16 mouse cellular contexts compared by ENCODE assay signal in the genomic region with DNA sequence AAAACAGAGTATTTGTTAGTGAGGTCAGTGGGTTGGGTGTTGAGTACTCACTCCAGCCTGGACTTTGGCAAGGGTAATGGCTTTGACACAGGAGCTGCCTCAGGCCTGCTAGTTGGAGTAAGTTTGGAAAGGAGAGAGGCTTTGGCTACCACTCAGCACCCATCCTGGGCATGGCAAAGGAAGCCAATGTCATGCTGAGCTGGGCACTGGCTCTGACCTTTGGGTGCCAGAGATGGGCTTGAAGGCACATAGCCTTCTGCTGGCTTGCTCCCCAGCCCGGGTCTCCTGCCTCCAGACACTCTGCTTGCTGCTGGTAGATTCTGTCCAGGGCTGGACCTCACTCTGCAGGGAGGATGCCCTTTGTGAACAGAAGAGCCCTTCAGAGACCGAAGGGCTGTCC.
DNase-seq lines count a peak whose midpoint lies in the region; ATAC-seq lines count a peak whose summit lies in the region.
"Had no signal": no experiment of that assay in that cellular context is flagged by ENCODE, and none has a peak within 500 bp of the region (broad histone marks: within the 10 kb centered on the region; RNA-seq: fewer than 3 reads in every experiment).

No protein-coding gene starts in this region.

- intact Hi-C loops in left cerebral cortex, postnatal 4 days (cut with DNase I) = no loop called here
- intact Hi-C loops in left cerebral cortex, postnatal 36 days (cut with DNase I) = no loop called here

- H3K9ac ChIP-seq in neural tube, embryonic 15.5 days (replicated peaks) = no peak overlapping the region
- H3K9ac ChIP-seq: embryonic facial prominence, embryonic 13.5 days; embryonic facial prominence, embryonic 15.5 days; forebrain, embryonic 12.5 days had no signal

- no peaks in the 10 kb centered on the region for H3K9me3 ChIP-seq in neural tube, embryonic 15.5 days (replicated peaks)
- H3K9me3 ChIP-seq: embryonic facial prominence, embryonic 13.5 days; embryonic facial prominence, embryonic 15.5 days; forebrain, embryonic 10.5 days; forebrain, embryonic 12.5 days had no signal

- 72% methylated on average over 2 of the region's 2 CpGs for WGBS in neural tube, embryonic 15.5 days

- ATAC-seq in neural tube, embryonic 15.5 days (ENCODE audit: low FRiP score) = no peak
- ATAC-seq: forebrain, embryonic 14.5 days had no signal

- peak; percentile 24 for DNase-seq in cerebellum, adult 9-11 months
- DNase-seq in cerebellum, adult 9-10 months = no peak
- DNase-seq in left cerebral cortex, postnatal 4 days = peak; percentile 10
- DNase-seq in left cerebral cortex, postnatal 36 days (ENCODE audit: low spot score in 2 of 2) = no peak
- no peak for DNase-seq in neural tube, embryonic 10.5 days (ENCODE audit: extremely low spot score, low spot score)
- DNase-seq: adrenal gland, adult 2 months; adrenal gland, postnatal 10 days; adrenal gland, postnatal 25 days; embryo, embryonic 11 days had no signal

- 0 out of 2 replicates have a peak, but pooled peaks cover 3% of the 10 kb centered on the region for H3K27me3 ChIP-seq in neural tube, embryonic 15.5 days (replicated peaks)
- H3K27me3 ChIP-seq: embryonic facial prominence, embryonic 15.5 days had no signal

- 0 out of 2 replicates have a peak overlapping the region, but pooled peaks have one; percentile 61 for H3K27ac ChIP-seq in neural tube, embryonic 15.5 days (replicated peaks)
- H3K27ac ChIP-seq: embryonic facial prominence, embryonic 13.5 days; embryonic facial prominence, embryonic 15.5 days; forebrain, embryonic 10.5 days; forebrain, embryonic 12.5 days had no signal

- peaks cover 23% of the 10 kb centered on the region for H3K4me1 ChIP-seq in neural tube, embryonic 15.5 days
- H3K4me1 ChIP-seq: embryonic facial prominence, embryonic 13.5 days; embryonic facial prominence, embryonic 15.5 days had no signal

- no peak overlapping the region for H3K4me3 ChIP-seq in neural tube, embryonic 15.5 days (replicated peaks)
- H3K4me3 ChIP-seq: embryonic facial prominence, embryonic 13.5 days; embryonic facial prominence, embryonic 15.5 days; erythroblast, embryonic 14.5 days; forebrain, embryonic 10.5 days; forebrain, embryonic 12.5 days had no signal

- H3K36me3 ChIP-seq in neural tube, embryonic 15.5 days = no peaks in the 10 kb centered on the region
- H3K36me3 ChIP-seq: embryonic facial prominence, embryonic 13.5 days; embryonic facial prominence, embryonic 15.5 days; forebrain, embryonic 10.5 days; forebrain, embryonic 12.5 days had no signal

- no peak overlapping the region for H3K4me2 ChIP-seq in neural tube, embryonic 15.5 days
- H3K4me2 ChIP-seq: embryonic facial prominence, embryonic 13.5 days; embryonic facial prominence, embryonic 15.5 days; forebrain, embryonic 12.5 days had no signal

Comparison
In these comparisons a context has a peak if more than half of its experiments do, and no peak if none do; other contexts are left out.
1. DNase-seq: peak in cerebellum, adult 9-11 months (single experiment) and left cerebral cortex, postnatal 4 days (single experiment); none in cerebellum, adult 9-10 months (single experiment), left cerebral cortex, postnatal 36 days (0 of 2) and neural tube, embryonic 10.5 days (single experiment).